In the genomic region with DNA sequence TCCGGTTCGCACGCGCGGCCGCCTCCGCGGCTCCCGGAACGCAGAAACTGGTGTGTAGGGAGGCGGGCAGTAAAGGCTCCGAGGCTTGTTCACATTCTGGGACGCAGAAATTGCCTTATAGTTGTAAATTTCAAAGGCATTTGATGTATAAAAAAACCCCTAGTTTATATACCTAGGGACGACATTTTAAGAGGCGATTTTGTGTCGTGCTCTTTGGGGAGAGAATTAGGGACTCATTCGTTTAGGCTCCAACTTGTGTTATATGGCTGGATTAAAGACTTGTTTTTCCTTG, we compare ENCODE assay signal across 9 mouse cellular contexts. TPM values are rescaled to one million over a fixed set of nuclear protein-coding genes. Genes with fewer than 3 reads are reported as not detected.
DNase-seq lines count a peak whose midpoint lies in the region; ATAC-seq and TF ChIP-seq lines count a peak whose summit lies in the region.
"Had no signal": no experiment of that assay in that cellular context is flagged by ENCODE, and none has a peak within 500 bp of the region (broad histone marks: within the 10 kb centered on the region; RNA-seq: fewer than 3 reads in every experiment).

No protein-coding gene starts in this region.

- no peaks in the 10 kb centered on the region; the same call in 1 of the 2 replicates for H3K36me3 ChIP-seq in testis, adult 2 months (ENCODE audit: control insufficient read depth, insufficient read depth, low read length)
- peaks cover 35% of the 10 kb centered on the region for H3K36me3 ChIP-seq in liver, embryonic 12.5 days

- intact Hi-C loops in gastrocnemius, adult 2 months (cut with DNase I): no loop called here
- intact Hi-C loops in gastrocnemius, postnatal 14 days (cut with DNase I; ENCODE audit: low total_unique reads): no loop called here

- DNase-seq in gastrocnemius, adult 2 months: no peak
- no peak for DNase-seq in gastrocnemius, postnatal 14 days
- DNase-seq in testis, postnatal 10 days (ENCODE audit: low spot score): no peak
- DNase-seq in urinary bladder, postnatal 36 days (ENCODE audit: low spot score in 2 of 2): no peak
- DNase-seq in embryo, embryonic 10 days (ENCODE audit: low spot score): no peak
- DNase-seq in MN1 (ENCODE audit: low spot score): no peak

- under 1% methylated on average over 17 of the region's 17 CpGs for WGBS in liver, embryonic 12.5 days (ENCODE audit: insufficient replicate concordance)

- H3K27ac ChIP-seq in gastrocnemius, adult 2 months: peak overlapping the region; percentile 99
- H3K27ac ChIP-seq in testis, adult 2 months (ENCODE audit: control insufficient read depth, insufficient read depth, low read depth, low read length): peak overlapping the region; percentile 62
- peak overlapping the region; percentile 99 for H3K27ac ChIP-seq in liver, embryonic 12.5 days

- H3K4me3 ChIP-seq in gastrocnemius, adult 2 months: peak overlapping the region; percentile 100
- H3K4me3 ChIP-seq in testis, adult 2 months (ENCODE audit: control insufficient read depth, low read depth, low read length): peak overlapping the region; percentile 99
- H3K4me3 ChIP-seq in liver, embryonic 12.5 days: peak overlapping the region; percentile 96

- H3K9me3 ChIP-seq in liver, embryonic 12.5 days (replicated peaks): no peaks in the 10 kb centered on the region

- no peak for ATAC-seq in liver, embryonic 12.5 days

- no peak for TF ChIP-seq CTCF in gastrocnemius, adult 2 months (IDR thresholded peaks at IDR 0.05)
- TF ChIP-seq CTCF in testis, adult 2 months (IDR thresholded peaks at IDR 0.05; ENCODE audit: control insufficient read depth, insufficient read depth, insufficient replicate concordance, low read depth, low read length): no peak

- peak overlapping the region; percentile 98 for H3K9ac ChIP-seq in liver, embryonic 12.5 days

- peak overlapping the region; percentile 85 for H3K4me2 ChIP-seq in liver, embryonic 12.5 days

- peaks cover 3% of the 10 kb centered on the region for H3K4me1 ChIP-seq in testis, adult 2 months (ENCODE audit: control insufficient read depth, insufficient read depth, low read length)
- peaks cover 46% of the 10 kb centered on the region for H3K4me1 ChIP-seq in liver, embryonic 12.5 days

- no peaks in the 10 kb centered on the region for H3K27me3 ChIP-seq in testis, adult 2 months (ENCODE audit: control insufficient read depth, insufficient read depth, low read length)
- no peaks in the 10 kb centered on the region for H3K27me3 ChIP-seq in liver, embryonic 12.5 days (replicated peaks)

- TF ChIP-seq POLR2A in testis, adult 2 months (IDR thresholded peaks at IDR 0.05; ENCODE audit: control insufficient read depth, low read depth, low read length): no peak

RNA-seq across cellular contexts. Expression of a gene that starts 0.6 kb away (rescaled TPM):
- total RNA-seq in gastrocnemius, adult 2 months (2021): 10 to 100 TPM; 43.7 to 46.6 TPM
- total RNA-seq in gastrocnemius, postnatal 14 days (2021): 10 to 100 TPM; 47.8 to 51.8 TPM
- polyA plus RNA-seq in testis, adult 2 months (2012; rRNA removed): 16.6 and 19.8 TPM in 2 replicates
- polyA plus RNA-seq in liver, embryonic 12.5 days (2016; fragmentation: Nextera tagmentation; extraction: Ambion mirVana): 43.6 and 45.0 TPM in 2 replicates

RNA-seq across cellular contexts. Expression of a gene that starts 23.9 kb away (rescaled TPM):
- 10 to 100 TPM; 47.0 to 52.5 TPM for total RNA-seq in gastrocnemius, adult 2 months (2021)
- 10 to 100 TPM; 58.7 to 59.4 TPM for total RNA-seq in gastrocnemius, postnatal 14 days (2021)
- 17.4 and 17.5 TPM in 2 replicates for polyA plus RNA-seq in testis, adult 2 months (2012; rRNA removed)
- polyA plus RNA-seq in liver, embryonic 12.5 days (2016; fragmentation: Nextera tagmentation; extraction: Ambion mirVana): 93.4 and 95.8 TPM in 2 replicates

RNA-seq across cellular contexts. Expression of a gene that starts 27.9 kb away (rescaled TPM):
- total RNA-seq in gastrocnemius, adult 2 months (2021): not detected
- total RNA-seq in gastrocnemius, postnatal 14 days (2021): not detected
- polyA plus RNA-seq in testis, adult 2 months (2012; rRNA removed): 141 and 146 TPM in 2 replicates
- 0.12 TPM in 1 of 2 replicates, not detected in the other for polyA plus RNA-seq in liver, embryonic 12.5 days (2016; fragmentation: Nextera tagmentation; extraction: Ambion mirVana)
- total RNA-seq: left cerebral cortex, postnatal 25 days had no signal
